In the genomic region with DNA sequence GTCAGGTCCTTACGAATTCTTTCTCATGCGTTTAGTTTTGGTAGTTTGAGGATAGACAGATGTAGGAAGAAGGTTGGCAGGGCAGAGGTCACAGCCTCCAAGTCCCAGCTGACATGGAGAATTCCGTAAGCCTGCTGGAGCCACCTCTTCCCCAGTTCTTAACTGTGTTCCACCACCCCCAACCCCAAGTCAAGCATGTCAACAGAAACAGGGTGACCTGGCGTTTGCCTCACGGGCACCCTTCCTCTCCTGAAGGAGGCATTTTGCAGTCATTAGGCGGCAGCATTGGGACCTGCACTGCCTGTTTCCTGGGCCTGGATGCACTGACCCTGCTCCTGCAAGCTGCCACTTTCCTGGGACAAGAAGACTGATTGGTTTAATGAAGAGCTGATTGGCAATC, we compare ENCODE assay signal across 16 mouse cellular contexts. TPM values are rescaled to one million over a fixed set of nuclear protein-coding genes. Genes with fewer than 3 reads are reported as not detected.
"Had no signal": no experiment of that assay in that cellular context is flagged by ENCODE, and none has a peak within 500 bp of the region (broad histone marks: within the 10 kb centered on the region; RNA-seq: fewer than 3 reads in every experiment).

No protein-coding gene starts in this region.

- H3K9me3 ChIP-seq: intestine, embryonic 15.5 days; kidney, embryonic 15.5 days; limb, embryonic 13.5 days; midbrain, embryonic 15.5 days had no signal

- H3K4me2 ChIP-seq: intestine, embryonic 15.5 days; kidney, embryonic 15.5 days; limb, embryonic 13.5 days; lung, embryonic 14.5 days; midbrain, embryonic 11.5 days; midbrain, embryonic 15.5 days had no signal

- H3K4me3 ChIP-seq: intestine, embryonic 15.5 days; kidney, embryonic 15.5 days; limb, embryonic 13.5 days; midbrain, embryonic 15.5 days had no signal

- H3K27me3 ChIP-seq: intestine, embryonic 15.5 days; kidney, embryonic 15.5 days; limb, embryonic 13.5 days; midbrain, embryonic 15.5 days had no signal

- ATAC-seq: intestine, embryonic 15.5 days; midbrain, embryonic 15.5 days had no signal

- DNase-seq: kidney, adult 18-20 months; kidney, postnatal 25 days; lung, embryonic 14.5 days; lung, postnatal 10 days; thymus, adult 18-20 months; thymus, postnatal 14 days had no signal

- H3K27ac ChIP-seq: intestine, embryonic 15.5 days; kidney, embryonic 15.5 days; limb, embryonic 13.5 days; liver, embryonic 14.5 days; midbrain, embryonic 15.5 days had no signal

- H3K9ac ChIP-seq: intestine, embryonic 15.5 days; kidney, embryonic 15.5 days; liver, embryonic 14.5 days; lung, embryonic 14.5 days; midbrain, embryonic 15.5 days had no signal

RNA-seq across cellular contexts. Expression of gene Bglap, which starts 33.8 kb away (rescaled TPM):
- total RNA-seq: monocyte, adult 5-6 weeks; neutrophil, adult 5-6 weeks had no signal
- polyA plus RNA-seq: intestine, embryonic 15.5 days; kidney, embryonic 15.5 days; limb, embryonic 13.5 days; liver, embryonic 14.5 days; lung, embryonic 14.5 days had no signal

RNA-seq across cellular contexts. Expression of gene Bglap2, which starts 39.5 kb away (rescaled TPM):
- total RNA-seq: layer of hippocampus, postnatal 25 days; left cerebral cortex, postnatal 25 days; monocyte, adult 5-6 weeks; neutrophil, adult 5-6 weeks had no signal
- polyA plus RNA-seq: intestine, embryonic 15.5 days; kidney, embryonic 15.5 days; limb, embryonic 13.5 days; liver, embryonic 14.5 days; lung, embryonic 14.5 days; midbrain, embryonic 11.5 days; midbrain, embryonic 15.5 days had no signal
